Mouse (Mus musculus): ENCODE results near the gene Efna5.

The Efna5 gene

DNA sequence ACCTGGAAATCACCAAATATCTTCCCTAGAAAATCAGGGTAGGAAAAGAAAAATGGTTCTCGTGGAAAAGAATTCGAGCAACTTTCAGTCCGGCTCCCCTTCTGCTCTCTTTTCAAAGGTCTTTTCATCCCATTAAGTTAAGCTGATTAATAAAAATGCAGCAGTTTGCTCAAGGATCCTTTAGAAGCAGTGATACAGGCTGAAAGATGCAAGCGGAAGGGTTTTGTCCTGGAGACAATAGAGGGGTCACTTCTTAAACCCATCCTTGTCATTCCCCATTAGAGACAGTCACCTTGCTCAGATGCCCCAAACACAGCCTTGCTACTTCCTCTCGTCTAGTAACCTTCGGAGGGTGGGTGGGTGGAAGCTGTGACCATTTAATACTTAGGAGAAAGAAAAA is 27.4 kb downstream of the Efna5 start:
- in situ Hi-C loops (cut with MboI, MseI): no loop called here

- in situ Hi-C loops (cut with MboI, MseI): no loop called here
Measured at GRCm38 (mm10) chr17:62852822-62853608, 28.1 kb downstream of the Efna5 start.

- in situ Hi-C loops (cut with MboI, MseI): no loop called here
Measured at GRCm38 (mm10) chr17:62851268-62851667, 29.8 kb downstream of the Efna5 start.

- in situ Hi-C loops (cut with MboI, MseI): no loop called here
Measured at GRCm38 (mm10) chr17:62850603-62851002, 30.5 kb downstream of the Efna5 start.

DNA sequence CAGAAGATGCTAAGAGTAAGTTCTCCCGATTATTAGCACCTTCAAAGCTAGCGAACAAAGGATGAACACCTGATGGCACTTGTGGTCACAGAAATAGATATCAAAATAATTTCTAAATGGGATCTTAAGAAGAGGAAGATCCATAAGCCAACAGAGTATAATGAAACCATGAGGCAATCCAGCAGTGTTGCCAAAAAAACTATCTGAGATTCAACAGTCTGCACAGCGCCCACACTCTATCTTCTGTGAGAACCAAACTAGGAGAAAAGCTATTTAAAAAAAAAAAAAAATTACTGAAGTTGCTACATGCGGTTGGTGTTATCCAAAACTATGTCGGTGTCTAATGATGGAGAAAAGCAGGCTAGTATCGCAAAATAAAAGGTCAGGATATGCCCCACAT is 31.4 kb downstream of the Efna5 start:
- in situ Hi-C loops (cut with MboI, MseI): no loop called here

DNA sequence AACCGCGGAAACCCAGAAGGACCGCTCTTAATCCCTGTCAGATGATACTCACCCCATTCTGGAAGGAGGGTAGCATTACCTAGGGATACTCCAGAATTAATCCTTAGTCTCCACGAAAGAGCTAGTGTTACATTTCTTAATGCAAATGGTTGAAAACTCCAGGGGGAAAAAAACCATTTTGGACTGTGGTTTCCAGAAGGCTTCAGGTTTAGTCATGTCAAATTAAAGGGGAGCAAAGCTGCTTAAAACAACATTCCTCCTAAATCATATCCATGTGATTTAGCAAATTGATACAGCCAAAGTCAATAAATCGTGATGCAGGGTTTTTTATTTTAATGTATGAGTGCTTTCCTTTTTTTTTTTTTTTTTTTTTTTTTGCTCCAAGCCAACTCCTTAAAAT is 35.5 kb downstream of the Efna5 start:
- in situ Hi-C loops (cut with MboI, MseI): no loop called here

- in situ Hi-C loops (cut with MboI, MseI): no loop called here
Measured at GRCm38 (mm10) chr17:62844329-62844728, 36.8 kb downstream of the Efna5 start.

- in situ Hi-C loops (cut with MboI, MseI): no loop called here
Measured at GRCm38 (mm10) chr17:62837336-62837735, 43.8 kb downstream of the Efna5 start.

GRCm38 (mm10) chr17:62836598-62837106 is 44.5 kb downstream of the Efna5 start:
- in situ Hi-C loops (cut with MboI, MseI): no loop called here

GRCm38 (mm10) chr17:62832550-62833127 is 48.5 kb downstream of the Efna5 start:
- in situ Hi-C loops (cut with MboI, MseI): no loop called here

DNA sequence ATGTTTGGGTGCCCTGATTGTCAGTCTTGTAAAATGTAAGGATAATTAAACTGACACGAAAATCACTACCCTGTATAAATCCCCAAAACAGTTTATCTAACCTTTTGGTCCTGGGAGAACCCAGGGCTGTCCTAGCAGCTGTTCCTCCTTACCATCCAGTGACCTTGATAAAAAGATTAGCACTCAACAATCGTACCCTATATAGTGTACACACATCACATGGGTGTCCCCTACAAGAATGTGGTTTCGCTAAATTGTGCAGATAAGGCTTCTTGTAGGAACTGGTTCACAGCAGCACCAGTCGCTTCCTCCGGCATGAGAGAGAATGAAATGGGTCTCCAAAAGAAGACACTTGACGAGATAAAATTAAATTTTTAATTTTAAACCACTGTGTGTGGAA is 53.6 kb downstream of the Efna5 start:
- in situ Hi-C loops (cut with MboI, MseI): no loop called here

GRCm38 (mm10) chr17:62821219-62821618 is 59.9 kb downstream of the Efna5 start:
- in situ Hi-C loops (cut with MboI, MseI): no loop called here

DNA sequence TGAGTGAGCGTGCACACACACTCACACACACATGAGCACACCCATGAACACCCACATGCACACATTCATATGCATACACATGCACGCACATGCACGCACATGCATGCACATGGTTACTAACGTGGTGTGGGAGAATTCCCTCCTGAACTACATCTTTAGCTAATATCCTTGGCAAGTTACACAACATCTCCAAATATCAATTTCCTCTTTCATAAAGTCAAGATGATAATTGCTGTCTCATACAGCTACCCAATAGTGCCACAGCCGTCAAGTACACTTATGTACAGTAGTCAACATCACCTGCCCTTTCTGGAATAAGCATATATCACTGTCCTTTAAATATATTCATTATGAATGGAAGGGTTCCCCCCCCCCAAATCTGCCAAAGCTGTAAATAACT is 61.2 kb downstream of the Efna5 start:
- in situ Hi-C loops (cut with MboI, MseI): no loop called here

DNA sequence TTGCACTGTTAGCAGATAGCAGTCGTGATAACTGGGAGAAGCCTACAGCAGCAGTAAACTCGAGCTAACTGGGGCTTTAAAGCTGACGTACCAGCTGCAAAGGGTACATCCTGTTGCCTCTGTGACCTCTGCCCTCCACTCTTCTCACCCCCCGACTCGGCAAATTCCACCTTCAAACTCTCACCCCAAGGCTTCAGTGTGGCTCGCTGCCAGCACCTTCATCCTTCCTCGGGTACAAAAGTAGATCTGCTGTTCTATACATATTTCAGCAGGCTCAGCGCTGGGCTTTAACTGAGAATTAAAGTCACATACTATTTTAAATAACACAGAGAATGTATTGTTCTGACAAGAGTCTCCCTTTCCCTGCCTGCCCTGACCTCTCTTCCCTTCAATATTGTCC is 62.3 kb downstream of the Efna5 start:
- in situ Hi-C loops (cut with MboI, MseI): no loop called here

DNA sequence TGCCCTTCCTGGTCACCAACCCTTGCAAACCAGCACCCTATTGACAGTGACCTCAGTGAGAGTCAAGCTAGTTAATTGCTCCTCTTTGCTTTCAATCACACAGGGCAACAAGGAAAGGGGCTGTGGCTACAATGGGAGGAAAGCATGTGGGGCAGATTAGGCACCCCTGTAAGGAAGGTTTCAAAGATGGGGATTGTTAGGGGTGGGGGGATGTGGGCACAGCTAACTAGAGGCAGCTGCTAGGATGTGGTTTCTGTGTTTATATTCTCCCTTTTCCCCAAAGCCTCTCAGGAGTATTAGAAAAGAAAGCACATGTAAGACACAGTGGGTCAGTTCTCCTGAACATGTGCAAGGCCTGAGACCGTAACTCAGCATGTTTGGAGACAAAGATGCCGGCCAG is 62.8 kb downstream of the Efna5 start:
- in situ Hi-C loops (cut with MboI, MseI): no loop called here

DNA sequence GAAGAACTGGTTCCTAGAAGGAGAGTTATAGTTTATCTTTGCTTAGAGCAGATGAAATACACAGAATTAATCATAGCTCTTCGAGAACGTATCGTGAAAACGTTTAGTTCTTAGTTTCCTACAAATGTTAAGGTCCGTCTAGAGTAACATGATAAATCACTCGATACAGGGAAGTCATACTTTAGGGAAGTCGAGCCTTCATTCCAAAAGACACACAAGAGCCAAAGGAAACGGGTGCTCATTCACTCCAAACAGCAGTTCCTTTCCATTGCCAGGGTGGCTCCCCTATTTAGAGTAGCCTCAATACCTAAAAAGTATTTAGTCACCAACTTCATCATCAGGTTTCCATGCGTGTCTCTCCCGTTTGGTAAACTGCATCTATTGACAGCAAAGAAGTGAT is 64.2 kb downstream of the Efna5 start:
- in situ Hi-C loops (cut with MboI, MseI): no loop called here

DNA sequence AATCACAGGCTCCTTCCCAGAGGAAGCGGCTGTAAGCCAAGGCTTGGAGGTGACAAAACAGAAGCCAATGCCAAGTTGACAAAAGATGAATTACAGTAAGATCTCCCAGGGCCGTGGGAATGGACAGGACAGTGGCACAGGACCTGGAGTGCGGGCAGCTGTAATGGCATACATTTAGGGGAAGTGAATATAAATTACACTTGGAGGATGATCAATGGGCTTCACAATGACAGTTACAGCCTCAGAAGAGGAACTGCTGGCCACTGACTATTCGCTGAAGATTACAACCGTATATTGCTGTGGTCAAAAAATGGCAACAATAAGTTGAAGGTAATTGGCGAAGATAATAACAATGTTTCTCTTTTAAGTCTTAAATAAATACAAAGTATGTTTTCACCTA is 67.7 kb downstream of the Efna5 start:
- in situ Hi-C loops (cut with MboI, MseI): no loop called here

DNA sequence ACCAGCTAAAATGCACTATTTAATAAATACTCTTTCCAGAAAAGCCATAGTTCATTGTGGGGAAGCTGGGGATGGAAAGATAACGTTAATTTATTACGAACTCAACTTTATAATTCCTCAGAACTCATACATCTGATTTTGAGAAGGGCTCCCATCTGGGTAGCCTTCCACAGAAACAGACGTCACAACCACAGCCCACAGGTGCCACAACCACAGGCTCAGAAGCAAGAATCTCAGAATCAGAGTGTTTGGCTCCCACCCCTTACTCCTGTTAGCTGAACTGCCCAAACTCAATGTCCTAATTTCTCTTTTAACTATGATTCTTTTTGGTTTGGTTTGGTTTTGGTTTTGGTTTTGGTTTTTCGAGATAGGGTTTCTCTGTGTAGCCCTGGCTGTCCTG is 73.2 kb downstream of the Efna5 start:
- in situ Hi-C loops (cut with MboI, MseI): no loop called here

GRCm38 (mm10) chr17:62806646-62807045 is 74.5 kb downstream of the Efna5 start:
- in situ Hi-C loops (cut with MboI, MseI): no loop called here

DNA sequence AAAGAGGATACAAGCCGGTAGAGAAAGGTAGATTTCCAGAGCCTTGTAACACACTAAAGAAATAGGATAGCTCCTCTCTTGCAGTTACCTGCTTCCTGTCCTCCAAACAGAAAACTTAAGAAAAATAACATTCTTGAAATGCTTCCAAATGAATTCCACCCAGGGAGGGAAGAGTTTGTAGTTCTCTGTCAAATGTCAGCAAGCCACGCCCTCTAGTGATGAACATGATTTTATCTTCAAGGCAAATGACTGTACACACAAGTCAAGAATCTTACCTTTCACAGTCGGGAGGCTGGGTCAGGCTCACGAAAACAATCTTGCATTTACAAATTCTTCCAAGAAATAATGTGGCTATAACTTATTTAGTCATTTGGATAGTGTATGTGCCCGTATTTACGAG is 78.4 kb downstream of the Efna5 start:
- in situ Hi-C loops (cut with MboI, MseI): no loop called here

DNA sequence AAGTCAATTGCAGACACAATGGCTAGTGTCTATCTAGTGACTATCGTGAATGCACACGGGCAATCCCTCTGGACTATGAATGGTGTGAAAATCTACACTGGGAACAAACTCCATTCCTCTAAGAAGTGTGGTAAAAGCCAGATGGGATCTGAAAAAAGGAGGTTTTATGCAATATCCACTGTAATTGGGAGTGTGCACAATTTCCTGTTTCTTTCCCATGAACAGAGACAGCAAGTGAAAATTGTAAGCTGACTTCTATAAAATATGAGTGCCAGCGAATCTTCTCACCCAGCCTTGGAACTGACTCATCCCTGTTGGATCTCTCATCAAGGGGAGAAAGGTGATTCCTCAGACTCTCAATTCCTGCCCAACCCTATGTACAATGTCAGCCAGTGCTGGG is 83.8 kb downstream of the Efna5 start:
- in situ Hi-C loops (cut with MboI, MseI): no loop called here

- in situ Hi-C loops (cut with MboI, MseI): no loop called here
Measured at GRCm38 (mm10) chr17:62789291-62790290, 91.5 kb downstream of the Efna5 start.

All from regulatory T cell (primary cell).